Mouse (Mus musculus) ovary, adult 18-20 months (tissue): ENCODE data around the gene Tmtc4.

Experiments used
- DNase-seq: peaks from one replicate; pipeline ENCODE4 v3.0.0; 2022; ENCODE audit warnings: low spot score, mixed read lengths

Gene Tmtc4

DNA sequence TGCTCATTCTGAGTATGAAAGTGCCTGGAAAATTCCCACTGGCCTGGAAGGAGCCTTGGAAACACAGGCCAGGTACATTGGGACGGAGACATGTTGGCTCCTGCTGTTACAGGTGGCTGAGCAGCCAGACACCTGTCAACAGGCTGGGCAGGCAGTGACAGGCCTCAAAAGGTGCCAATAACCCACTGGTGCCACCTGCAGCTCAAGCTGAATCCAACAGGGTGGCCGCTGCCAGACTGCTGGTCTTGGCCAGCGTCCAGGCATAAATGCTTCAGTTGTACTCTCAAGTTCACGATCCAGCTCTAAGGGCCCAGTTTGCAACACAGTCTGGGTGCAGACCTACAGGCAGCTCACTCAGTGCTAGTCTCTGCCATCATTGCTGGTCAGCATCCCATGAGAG lies 81.0 kb downstream of the Tmtc4 start:
- peak; percentile 23 for DNase-seq

DNA sequence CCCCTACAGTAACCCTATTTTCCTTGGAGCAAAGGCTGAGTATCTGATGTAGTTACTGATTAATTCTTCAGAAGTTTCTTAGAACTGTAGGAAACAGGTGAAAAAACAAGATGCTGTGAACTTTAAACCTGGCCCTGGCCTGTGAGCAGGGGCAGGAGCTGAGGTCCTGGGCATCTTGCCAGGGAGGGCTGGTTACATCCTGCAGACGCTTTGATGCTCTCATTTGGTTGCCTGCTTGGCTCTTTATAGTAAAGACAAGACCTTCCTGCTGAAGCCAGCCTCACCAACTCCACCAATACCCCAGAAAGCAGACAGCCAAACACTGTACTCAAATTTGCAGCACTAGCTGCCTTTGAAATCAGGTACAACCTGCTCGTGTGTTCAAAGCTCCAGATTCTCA lies 81.7 kb downstream of the Tmtc4 start:
- no peak for DNase-seq

DNA sequence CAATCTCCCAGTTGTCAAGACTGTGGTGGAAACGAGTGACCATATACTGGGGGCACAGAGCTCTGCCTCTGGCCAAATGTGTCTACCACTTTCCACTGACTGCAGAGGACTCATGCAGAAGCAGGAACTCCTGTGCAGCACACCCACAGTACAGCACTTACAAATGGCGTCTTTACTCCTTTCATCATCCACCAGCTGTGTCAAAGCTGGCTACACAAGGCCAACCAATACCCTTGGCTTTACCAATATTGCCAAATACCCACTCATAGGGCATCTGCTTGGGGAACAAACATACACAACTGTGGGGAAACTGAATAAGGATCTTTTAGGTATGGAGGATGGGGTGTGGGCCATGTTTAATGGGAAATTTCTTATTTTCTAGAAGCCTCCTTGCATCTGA lies 82.1 kb downstream of the Tmtc4 start:
- no peak for DNase-seq

GRCm38 (mm10) chr14:122901177-122901576 lies 82.7 kb downstream of the Tmtc4 start:
- no peak for DNase-seq

- no peak for DNase-seq
These were observed 83.2 kb downstream of the Tmtc4 start for GRCm38 (mm10) chr14:122900679-122901078.

GRCm38 (mm10) chr14:122898550-122898949 lies 85.3 kb downstream of the Tmtc4 start:
- DNase-seq: no peak

DNA sequence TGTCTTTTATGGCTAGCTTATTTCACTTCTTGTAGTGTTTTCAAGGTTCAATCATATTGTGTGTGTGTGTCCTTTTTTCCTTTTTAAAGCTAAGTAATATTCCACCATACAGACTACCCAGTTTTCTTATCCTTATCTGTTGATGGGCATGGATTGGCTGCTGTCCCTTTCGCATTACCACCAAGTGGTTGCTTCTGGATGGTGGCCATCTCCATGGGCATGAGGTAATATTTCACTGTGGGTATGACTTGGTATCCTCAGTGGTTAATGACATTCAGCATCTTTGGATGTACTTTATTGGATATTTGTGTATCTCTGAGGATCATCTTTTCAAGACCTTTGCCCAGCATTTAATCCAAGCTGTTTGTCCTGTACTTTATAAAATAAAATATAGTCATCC lies 87.7 kb downstream of the Tmtc4 start:
- DNase-seq: no peak

GRCm38 (mm10) chr14:122891470-122891968 lies 92.3 kb downstream of the Tmtc4 start:
- DNase-seq: no peak

GRCm38 (mm10) chr14:122888480-122888872 lies 95.4 kb downstream of the Tmtc4 start:
- no peak for DNase-seq

GRCm38 (mm10) chr14:122887702-122888479 lies 95.9 kb downstream of the Tmtc4 start:
- DNase-seq: no peak

- no peak for DNase-seq
These were observed 96.6 kb downstream of the Tmtc4 start for GRCm38 (mm10) chr14:122887278-122887677.

- no peak for DNase-seq
These were observed 97.9 kb downstream of the Tmtc4 start for GRCm38 (mm10) chr14:122885893-122886292.

GRCm38 (mm10) chr14:122883821-122884584 lies 99.8 kb downstream of the Tmtc4 start:
- DNase-seq: no peak

DNA sequence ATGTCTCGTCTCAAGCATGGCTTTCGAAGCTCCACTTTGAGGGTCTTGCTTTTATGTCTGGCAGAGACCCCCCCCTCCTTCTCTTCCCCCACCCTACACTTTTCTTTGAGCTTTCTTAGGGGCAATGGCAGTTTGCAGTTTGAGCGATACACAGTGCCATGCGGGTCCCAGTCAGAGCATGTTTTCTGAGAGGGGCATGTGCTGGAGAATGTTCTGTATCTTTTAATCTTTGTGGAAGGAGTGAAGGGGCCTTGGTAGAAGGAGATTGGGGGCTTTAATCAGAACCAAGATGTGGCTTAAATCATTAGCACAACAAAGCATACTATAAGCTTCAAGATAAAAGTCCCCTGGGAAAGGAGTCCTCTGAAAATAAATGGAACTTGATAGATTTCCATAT lies 100.4 kb downstream of the Tmtc4 start:
- no peak for DNase-seq

- no peak for DNase-seq
These were observed 100.9 kb downstream of the Tmtc4 start for GRCm38 (mm10) chr14:122882795-122883409.

- DNase-seq: no peak
These were observed 101.6 kb downstream of the Tmtc4 start for GRCm38 (mm10) chr14:122882201-122882639.

GRCm38 (mm10) chr14:122881699-122882098 lies 102.1 kb downstream of the Tmtc4 start:
- DNase-seq: no peak

GRCm38 (mm10) chr14:122880291-122880690 lies 103.5 kb downstream of the Tmtc4 start:
- DNase-seq: no peak

DNA sequence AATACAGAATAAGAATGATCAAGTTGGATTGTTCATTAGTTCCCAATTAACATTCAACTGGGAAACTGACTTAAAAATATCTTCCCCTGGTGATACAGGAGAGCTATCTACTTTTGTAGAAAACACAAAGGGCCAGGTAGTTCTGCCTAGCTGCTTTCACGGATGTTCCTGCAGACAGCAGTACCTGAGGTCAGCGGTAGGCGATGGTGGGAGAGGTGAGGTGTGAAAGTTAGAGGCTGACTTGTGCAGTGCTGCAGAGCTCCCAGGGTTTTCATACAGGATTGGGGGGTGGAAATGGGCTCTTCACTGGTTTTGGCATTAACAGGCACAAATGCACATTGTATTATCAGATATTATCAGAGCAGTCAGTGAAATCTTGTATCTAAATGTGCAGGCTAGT lies 106.0 kb downstream of the Tmtc4 start:
- no peak for DNase-seq

- peak; percentile 13 for DNase-seq
These were observed 107.1 kb downstream of the Tmtc4 start for GRCm38 (mm10) chr14:122876723-122877122.

DNA sequence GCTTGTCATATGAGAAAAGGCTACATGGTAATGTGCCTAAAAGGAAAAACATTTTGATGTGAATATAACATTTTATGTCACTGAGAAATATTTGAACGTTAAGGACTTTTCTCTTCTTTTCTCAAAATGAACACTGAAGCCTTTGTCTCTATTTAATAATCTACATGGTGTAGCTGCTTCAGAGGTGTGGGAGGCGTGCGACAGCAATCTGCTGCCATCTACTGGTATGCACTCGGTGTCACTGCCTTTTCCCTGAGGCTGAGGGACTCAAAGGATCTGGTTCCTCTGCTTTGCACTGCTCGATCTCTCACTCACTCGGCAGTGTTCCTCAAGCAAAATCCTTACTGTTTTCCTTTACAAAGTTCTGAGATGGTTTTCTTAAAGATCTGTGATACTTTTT lies 107.7 kb downstream of the Tmtc4 start:
- DNase-seq: peak; percentile 46

DNA sequence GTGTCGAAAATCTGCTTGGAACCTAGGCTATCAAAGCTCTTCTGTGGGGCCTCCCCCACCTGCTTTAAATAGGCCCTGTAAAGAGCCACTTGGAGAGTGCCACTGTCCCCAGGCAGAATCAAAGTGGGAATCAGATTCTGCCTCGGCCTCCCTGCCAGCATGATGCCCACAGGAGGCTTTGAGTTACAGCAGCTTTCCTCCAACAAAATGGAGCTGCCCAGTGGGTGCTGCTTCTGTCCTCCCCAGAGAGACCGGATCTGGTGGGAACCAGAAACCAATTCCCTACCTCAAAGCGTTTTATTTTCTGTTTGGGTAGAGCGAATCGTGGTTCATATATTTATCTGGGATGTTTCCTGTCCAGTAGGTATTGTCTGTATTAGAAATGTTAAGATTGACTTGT lies 108.2 kb downstream of the Tmtc4 start:
- DNase-seq: no peak

GRCm38 (mm10) chr14:122875056-122875455 lies 108.8 kb downstream of the Tmtc4 start:
- no peak for DNase-seq
